Mouse (Mus musculus) spleen, adult 2 months (tissue): ENCODE results near the gene Olfr523.

Experiments
- CTCF ChIP-seq: fragments of 200-500 bp; IDR thresholded peaks from 2 replicates; pipeline ENCODE4 v1.5.1; 2011; ENCODE audit warnings: mild to moderate bottlenecking, inconsistent platforms; ENCODE audit not compliant: insufficient read depth, insufficient read length, insufficient replicate concordance; ENCODE audit errors: extremely low read depth
- POLR2A ChIP-seq: fragments of 200-500 bp; IDR thresholded peaks from 2 replicates; pipeline ENCODE4 v1.6.1; 2011; ENCODE audit warnings: low read depth, low read length, inconsistent platforms

- no peak for TF ChIP-seq POLR2A
- TF ChIP-seq CTCF: no peak
Observed at GRCm38 (mm10) chr7:140126022-140126350, 47.0 kb upstream of the Olfr523 start.
